Mouse (Mus musculus) bone marrow macrophage, adult 2 months (primary cell): ENCODE results near the gene Tatdn2.

Experiments used
- CTCF ChIP-seq: IDR thresholded peaks from 2 replicates; pipeline ENCODE4 v1.5.1; 2012; ENCODE audit warnings: low read depth, mild to moderate bottlenecking, low read length, moderate library complexity
- POLR2A ChIP-seq: IDR thresholded peaks from 2 replicates; pipeline ENCODE4 v1.6.1; 2012; ENCODE audit warnings: mild to moderate bottlenecking, low read depth, low read length, borderline replicate concordance

GRCm38 (mm10) chr6:113662964-113663700, 33.7 kb upstream of the Tatdn2 start:
- 0 out of 2 replicates have a peak, but pooled peaks have one; percentile 7 for TF ChIP-seq CTCF
- TF ChIP-seq POLR2A = no peak
